Mouse (Mus musculus) left cerebral cortex, adult 11 months (tissue): Measurements from ENCODE around the gene Tnfsf15.

Experiments used
- DNase-seq: peaks from one replicate; pipeline ENCODE4 v3.0.0; 2022; ENCODE audit warnings: low spot score

Gene Tnfsf15

GRCm38 (mm10) chr4:63742101-63742500, 2.8 kb downstream of the Tnfsf15 start:
- DNase-seq, result no peak

GRCm38 (mm10) chr4:63740761-63741160, 4.2 kb downstream of the Tnfsf15 start:
- DNase-seq, result no peak

- no peak for DNase-seq
Observed at GRCm38 (mm10) chr4:63740001-63740400, 4.9 kb downstream of the Tnfsf15 start.

GRCm38 (mm10) chr4:63739524-63739923, 5.4 kb downstream of the Tnfsf15 start:
- no peak for DNase-seq

- no peak for DNase-seq
Observed at GRCm38 (mm10) chr4:63738364-63738997, 6.4 kb downstream of the Tnfsf15 start.

GRCm38 (mm10) chr4:63731299-63731698, 13.6 kb downstream of the Tnfsf15 start:
- DNase-seq, result no peak

GRCm38 (mm10) chr4:63726727-63727126, 18.2 kb downstream of the Tnfsf15 start:
- DNase-seq, result no peak

GRCm38 (mm10) chr4:63725981-63726380, 18.9 kb downstream of the Tnfsf15 start:
- DNase-seq, result no peak

- DNase-seq, result no peak
Observed at GRCm38 (mm10) chr4:63717922-63718643, 26.8 kb downstream of the Tnfsf15 start.

- DNase-seq, result no peak
Observed at GRCm38 (mm10) chr4:63711886-63712285, 33.0 kb downstream of the Tnfsf15 start.

GRCm38 (mm10) chr4:63710431-63711220, 34.3 kb downstream of the Tnfsf15 start:
- DNase-seq, result no peak

GRCm38 (mm10) chr4:63706279-63706971, 38.5 kb downstream of the Tnfsf15 start:
- DNase-seq, result no peak

GRCm38 (mm10) chr4:63704232-63704631, 40.7 kb downstream of the Tnfsf15 start:
- DNase-seq, result no peak

- no peak for DNase-seq
Observed at GRCm38 (mm10) chr4:63703686-63704085, 41.2 kb downstream of the Tnfsf15 start.

GRCm38 (mm10) chr4:63702006-63702704, 42.8 kb downstream of the Tnfsf15 start:
- DNase-seq, result no peak

- no peak for DNase-seq
Observed at GRCm38 (mm10) chr4:63699749-63700148, 45.2 kb downstream of the Tnfsf15 start.

GRCm38 (mm10) chr4:63696921-63697320, 48.0 kb downstream of the Tnfsf15 start:
- DNase-seq, result no peak

GRCm38 (mm10) chr4:63692351-63692750, 52.6 kb downstream of the Tnfsf15 start:
- no peak for DNase-seq

- DNase-seq, result no peak
Observed at GRCm38 (mm10) chr4:63687429-63687828, 57.5 kb downstream of the Tnfsf15 start.

GRCm38 (mm10) chr4:63686157-63686556, 58.8 kb downstream of the Tnfsf15 start:
- no peak for DNase-seq

- DNase-seq, result no peak
Observed at GRCm38 (mm10) chr4:63685253-63685525, 59.7 kb downstream of the Tnfsf15 start.
